Mouse (Mus musculus) ovary, adult 18-20 months (tissue): ENCODE results near the gene Mief1.

Experiments used
- DNase-seq: peaks from one replicate; pipeline ENCODE4 v3.0.0; 2022; ENCODE audit warnings: low spot score, mixed read lengths

Mief1 gene

DNA sequence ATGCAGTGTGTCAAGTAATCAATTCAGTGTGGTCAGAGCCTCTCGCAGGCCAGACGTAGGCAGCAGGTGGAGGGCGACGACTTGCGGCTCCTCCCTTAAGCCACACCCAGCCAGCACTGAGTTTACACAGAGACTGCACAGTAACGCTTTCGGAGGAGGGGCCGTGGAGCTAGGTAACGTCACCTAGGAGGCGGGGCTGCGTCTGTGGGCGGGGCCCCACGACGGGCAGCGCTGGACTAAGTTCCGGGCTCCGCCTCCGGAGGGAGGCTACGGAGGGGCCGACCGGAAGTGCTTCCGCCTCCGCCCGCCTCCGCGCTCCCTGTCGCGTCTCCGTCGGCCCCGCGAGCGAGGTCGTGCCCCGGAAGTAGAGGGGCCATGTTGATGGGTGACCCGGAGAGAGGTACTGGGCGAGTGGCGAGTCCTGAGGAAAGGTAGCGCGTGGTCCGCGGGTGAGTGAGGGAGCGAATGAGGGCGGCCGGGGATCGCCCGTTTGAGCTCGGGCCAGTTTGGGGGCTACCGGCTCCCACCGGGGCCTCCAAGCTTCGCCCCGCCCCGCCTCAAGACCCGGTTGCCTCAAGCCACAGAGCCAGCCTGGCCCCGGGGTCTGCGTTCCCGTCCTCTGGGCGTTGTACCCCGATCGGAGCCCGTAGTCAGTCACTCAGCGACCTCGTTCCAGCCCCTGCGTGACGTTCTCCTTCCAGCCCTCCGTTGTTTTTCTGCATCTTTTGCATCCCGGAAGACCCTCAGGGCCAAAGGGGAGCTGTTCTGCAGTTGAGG, at the start of gene Mief1:
Gene Mief1, plus strand, starts transcription at position 286 of the 777 bp plus-strand sequence.
- peak; percentile 97 for DNase-seq

DNA sequence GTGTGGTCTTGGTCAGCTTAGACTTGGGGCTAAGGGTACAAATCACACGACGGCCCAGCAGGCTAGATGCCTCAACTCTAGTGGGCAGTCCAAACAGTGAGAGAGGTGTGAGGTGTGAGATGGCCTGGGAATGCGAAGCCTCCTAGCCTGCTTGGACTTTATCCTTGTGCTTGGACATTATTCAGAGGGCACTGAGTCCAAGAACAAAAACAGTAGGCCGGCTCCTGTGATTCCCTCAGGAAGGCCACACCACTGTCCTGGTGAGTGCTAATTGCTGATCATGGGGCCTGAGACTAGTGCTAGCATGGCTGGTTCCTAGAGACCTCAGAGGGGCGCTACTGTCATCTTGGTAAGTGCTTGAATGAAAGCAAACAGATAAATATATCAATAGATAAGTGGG, 44.9 kb upstream of the Mief1 start:
- no peak for DNase-seq

GRCm38 (mm10) chr15:80190075-80190474, 43.7 kb upstream of the Mief1 start:
- no peak for DNase-seq

DNA sequence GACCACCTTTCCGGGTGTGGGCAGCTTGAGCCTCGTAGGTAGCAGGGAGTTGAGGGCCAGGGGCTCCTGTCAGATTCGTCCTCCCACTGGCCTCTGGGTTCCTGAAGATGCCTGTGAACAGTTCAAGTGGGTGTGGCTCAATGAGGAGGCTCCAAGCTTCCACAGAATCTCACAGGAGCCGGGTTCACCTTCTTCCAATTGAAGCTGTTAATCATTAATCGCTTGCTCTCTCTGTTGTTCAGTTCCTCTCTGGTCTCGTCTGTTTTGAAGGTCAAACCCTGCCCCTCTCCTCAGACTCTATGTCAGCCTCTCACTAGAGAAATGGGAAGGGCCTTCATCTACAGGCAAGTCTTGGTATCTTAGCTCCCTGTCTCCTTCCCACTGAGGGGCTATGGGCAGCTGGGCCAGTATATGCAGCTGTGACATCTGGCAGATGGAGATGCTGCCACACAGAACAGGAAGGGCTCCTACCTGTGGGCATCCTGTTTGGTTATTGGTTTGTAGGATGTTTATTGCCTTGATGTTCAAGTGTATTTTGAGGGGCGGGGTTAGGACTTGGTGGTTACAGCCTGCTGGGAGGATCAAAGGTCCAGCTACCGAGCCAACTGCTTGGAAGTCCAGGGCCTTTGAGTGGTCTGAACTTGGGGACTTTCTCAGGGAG, 42.1 kb upstream of the Mief1 start:
- no peak for DNase-seq

DNA sequence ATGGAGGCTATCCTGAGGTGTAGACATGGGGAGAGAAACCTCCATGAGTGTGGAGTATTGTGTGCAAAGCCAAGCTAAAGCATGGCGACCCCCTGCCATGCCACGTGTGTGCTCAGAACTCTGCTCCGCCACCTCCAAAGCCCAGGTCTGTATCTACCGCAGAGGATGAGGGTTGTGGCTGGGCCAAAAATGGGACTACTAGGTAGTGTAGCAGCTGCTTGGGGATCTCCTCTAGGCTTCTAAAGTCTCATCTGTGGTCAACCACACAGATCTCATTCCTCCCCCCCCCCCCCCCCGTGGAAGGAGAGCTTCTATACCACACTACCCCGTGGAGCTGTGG, 41.6 kb upstream of the Mief1 start:
- no peak for DNase-seq

- no peak for DNase-seq
These were observed 41.0 kb upstream of the Mief1 start for GRCm38 (mm10) chr15:80192847-80193246.

DNA sequence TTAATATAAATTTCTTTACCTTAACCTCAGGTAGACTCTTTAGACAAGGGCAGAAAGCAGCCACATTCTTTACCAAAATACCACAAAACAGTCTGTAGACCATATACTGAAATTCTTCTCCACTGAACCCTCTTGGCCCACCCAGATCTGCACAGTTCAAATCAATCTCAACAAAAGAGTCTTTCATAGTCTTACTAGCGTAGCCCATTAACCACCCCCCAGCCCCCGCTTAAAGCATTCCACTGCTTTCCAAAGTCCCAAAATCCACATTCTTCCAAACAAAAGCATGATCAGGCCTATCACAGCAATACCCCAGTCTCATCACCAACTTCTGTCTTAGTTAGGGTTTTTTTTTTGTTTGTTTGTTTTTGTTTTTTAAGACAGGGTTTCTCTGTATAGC, 34.3 kb upstream of the Mief1 start:
- DNase-seq, result no peak

- DNase-seq, result no peak
These were observed 31.6 kb upstream of the Mief1 start for GRCm38 (mm10) chr15:80202111-80202775.

GRCm38 (mm10) chr15:80203406-80203805, 30.4 kb upstream of the Mief1 start:
- no peak for DNase-seq

DNA sequence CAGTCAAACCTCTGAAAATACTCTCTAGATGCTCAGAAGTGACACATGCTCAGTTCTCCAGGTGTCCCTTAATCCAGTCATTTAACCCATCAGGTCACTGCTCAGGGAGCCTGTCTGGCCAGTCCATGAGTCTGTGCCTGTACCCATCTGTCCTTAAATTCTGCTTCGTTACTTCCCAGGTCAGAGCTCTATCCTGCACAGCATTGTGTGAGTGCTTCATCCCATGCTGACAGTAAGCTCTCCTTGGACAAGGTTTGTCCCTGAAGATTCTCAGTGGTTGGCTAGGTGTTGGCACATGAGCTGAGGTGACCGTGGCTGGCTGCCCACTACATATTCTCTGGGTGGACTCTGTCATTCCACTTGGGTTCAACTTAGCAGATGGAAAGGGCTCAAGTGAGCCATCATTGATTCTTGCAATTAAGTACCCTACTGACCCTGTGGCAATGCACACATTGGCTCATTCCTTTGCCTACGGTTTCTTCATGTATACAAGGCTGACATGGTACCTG, 27.7 kb upstream of the Mief1 start:
- DNase-seq, result no peak

DNA sequence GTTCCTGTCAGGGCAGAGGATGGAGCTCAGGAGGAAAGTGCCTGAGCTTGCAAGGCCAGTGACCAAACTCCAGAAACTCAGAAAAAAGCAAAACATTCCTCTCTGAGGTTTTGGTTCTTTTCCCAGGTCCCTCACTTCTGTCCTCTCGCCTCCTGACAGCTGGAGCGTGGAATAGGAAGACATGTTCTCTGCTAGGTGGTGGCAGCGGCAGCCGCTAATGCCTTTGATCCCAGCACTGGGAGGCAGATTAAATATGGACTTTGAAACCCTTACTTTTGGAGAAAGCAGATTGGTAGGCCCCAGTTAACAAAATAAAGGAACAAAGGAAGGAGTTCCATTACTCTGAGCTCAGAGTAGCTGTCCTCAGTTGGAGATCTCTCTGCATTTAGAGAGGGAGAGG, 25.4 kb upstream of the Mief1 start:
- DNase-seq, result no peak

DNA sequence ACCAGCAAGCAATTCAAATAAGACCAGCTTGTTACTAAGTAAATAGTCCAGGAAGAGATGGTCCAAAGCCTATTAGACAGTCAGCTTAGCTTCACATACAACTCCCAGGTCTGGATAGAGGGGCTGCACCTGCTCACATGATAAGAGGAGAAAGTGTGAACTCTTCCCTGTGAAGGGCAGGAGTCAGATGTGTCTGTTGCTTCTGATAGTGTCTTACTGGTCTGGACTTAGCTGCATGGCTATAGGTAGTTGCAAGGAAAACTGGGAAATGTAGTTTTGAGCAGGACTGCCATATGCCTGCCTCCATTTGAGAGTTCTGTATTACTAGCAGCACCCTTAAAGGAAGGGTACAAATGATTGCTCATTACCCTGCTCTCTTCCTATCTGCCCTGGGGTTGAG, 20.1 kb upstream of the Mief1 start:
- no peak for DNase-seq

GRCm38 (mm10) chr15:80215716-80216479, 17.9 kb upstream of the Mief1 start:
- no peak for DNase-seq

GRCm38 (mm10) chr15:80216480-80216820, 17.4 kb upstream of the Mief1 start:
- no peak for DNase-seq

- DNase-seq, result no peak
These were observed 16.3 kb upstream of the Mief1 start for GRCm38 (mm10) chr15:80217476-80217875.

- DNase-seq, result no peak
These were observed 14.6 kb upstream of the Mief1 start for GRCm38 (mm10) chr15:80219211-80219610.

DNA sequence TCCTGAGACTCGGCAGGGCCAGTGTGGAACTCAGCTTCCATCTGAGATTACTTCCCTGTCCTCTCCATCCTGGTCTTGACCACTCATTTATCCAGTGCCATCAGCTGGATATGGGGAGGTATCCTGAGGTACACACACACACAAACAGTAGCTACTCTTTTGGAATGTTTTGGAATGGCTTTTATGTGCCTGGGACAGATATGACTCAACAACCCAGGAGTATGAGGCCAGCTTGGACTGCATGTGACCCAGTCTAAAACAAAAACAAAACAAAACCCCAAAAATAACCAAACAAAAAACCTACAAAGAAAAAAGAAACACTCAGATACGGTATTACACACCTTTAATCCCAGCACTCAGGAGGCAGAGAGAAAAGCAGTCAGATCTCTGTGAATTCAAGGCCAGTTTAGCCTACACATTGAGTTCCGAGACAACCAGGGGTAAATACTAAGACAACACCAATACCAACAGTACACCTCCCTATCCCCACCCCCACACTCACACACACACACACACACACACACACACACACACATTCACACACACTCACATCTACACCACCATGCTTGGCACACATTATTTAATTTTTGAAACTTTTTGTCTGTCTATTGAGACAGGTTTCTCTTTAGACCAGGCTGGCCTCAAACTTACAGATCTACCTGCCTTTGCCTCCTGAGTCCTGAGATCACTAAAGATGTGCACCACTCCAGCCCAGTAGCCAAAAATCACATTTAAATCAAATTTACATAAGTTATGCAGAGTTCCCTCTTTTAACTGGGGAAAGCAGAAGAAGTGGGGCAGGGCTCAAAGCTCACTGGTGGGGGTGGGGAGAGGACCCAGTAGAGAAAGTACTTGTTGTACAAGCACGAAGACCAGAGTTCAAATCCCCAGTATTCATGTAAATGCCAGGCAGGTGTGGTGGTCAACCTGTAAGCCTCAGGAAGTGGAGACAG, 13.8 kb upstream of the Mief1 start:
- no peak for DNase-seq

GRCm38 (mm10) chr15:80221031-80221430, 12.8 kb upstream of the Mief1 start:
- no peak for DNase-seq

DNA sequence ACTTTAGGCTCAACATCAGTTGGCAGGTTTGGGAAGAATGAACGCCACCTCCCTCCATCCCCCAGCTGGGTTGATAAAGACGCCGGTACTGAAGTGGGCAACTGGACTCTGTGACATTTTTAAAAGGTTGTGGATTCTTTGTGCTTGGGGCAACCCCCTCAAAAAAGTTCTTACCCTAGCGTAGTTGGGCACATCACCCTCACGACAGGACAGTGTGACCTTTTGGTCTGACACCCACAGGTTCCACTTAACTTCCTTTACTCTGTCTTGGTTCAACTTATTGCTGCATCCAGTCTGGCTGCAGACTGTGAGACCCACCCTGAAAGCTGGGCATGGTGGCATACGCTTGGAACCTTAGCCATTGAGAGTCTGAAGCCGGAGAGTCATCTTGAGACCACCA, 10.1 kb upstream of the Mief1 start:
- no peak for DNase-seq

GRCm38 (mm10) chr15:80225208-80225607, 8.6 kb upstream of the Mief1 start:
- peak; percentile 43 for DNase-seq

DNA sequence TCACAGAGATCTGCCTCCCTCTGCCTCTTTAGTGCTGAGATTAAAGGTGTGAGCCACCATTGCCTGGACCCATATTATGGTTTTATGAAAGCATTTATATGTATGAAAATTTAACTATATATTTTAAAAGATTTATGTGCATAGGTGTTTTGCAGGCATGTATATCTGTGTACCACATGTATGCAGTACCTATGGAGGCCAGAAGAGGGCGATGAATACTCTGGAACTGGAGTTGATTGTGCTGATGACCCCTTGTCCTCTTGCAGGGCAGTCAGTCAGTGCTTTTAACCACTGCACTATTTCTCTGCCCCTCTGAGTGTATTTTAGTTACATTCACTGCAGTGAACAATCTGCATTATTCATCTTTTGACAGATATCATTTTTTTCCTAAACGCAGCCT, 8.0 kb upstream of the Mief1 start:
- DNase-seq, result no peak
